8 mouse cellular contexts compared by ENCODE assay signal in the genomic region with DNA sequence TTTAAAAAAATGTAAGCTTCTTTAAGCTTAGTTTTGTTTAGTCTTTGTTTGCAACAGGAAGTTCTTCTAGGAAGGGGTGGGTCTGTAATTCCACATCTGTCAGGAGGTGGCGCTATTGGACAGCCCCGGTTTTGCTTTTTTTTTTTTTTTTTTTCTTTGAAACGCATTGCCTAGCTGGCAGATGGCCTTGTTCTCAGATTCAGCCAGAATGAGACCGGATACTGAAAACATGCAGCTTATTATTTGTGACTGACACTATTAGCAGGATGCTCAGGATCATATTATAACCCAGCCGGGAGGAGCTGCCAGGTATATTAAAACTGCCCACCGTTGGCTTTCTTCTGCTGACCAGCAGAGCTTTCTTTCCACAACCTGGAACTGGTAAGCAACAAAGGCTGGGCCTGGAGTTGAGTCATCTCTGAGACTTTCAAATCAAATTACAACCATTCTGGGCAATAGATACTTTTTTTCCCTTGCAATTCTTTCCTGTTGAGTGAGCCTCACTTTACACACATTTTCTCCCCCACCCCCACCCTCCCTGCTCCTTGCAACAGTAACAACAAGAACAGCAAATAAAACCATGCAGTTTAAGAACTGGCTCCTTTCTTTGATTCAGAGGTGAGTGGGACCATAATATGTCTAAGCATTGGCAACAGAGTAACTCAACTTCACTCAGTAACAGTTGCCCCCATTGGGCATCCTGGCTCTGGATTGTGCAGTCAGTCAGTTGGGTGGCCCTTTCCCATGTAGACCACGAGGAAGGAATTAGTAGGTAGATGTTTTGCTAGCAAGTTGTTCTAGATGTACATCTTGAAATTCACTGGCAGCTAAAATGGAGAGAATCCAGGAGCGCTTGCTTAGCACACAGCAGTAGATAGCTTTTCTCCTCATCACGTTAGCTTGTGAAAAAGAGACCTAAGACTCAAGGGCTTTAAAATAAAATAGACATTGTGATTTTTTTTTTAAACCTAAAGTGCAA.
A peak's percentile ranks its signal among the peaks of the same experiment; 100 is the strongest.
DNase-seq lines count a peak whose midpoint lies in the region; ATAC-seq and TF ChIP-seq lines count a peak whose summit lies in the region.

No protein-coding gene starts in this region.

- H3K27me3 ChIP-seq in embryonic facial prominence, embryonic 13.5 days, result no peaks in the 10 kb centered on the region
- no peaks in the 10 kb centered on the region for H3K27me3 ChIP-seq in limb, embryonic 12.5 days
- no peaks in the 10 kb centered on the region for H3K27me3 ChIP-seq in stomach, postnatal 0 days (ENCODE audit: control insufficient read depth, insufficient read depth, low read length)

- no peak for ATAC-seq in embryonic facial prominence, embryonic 13.5 days (ENCODE audit: insufficient number of reproducible peaks, insufficient read depth, low FRiP score, low TSS enrichment, low read depth)
- ATAC-seq in limb, embryonic 12.5 days (ENCODE audit: insufficient number of reproducible peaks, insufficient read depth, low FRiP score, low TSS enrichment, low read depth), result no peak
- ATAC-seq in stomach, postnatal 0 days (ENCODE audit: low FRiP score, low TSS enrichment), result peak; percentile 56; the same call in 1 of the 2 replicates

- H3K9ac ChIP-seq in embryonic facial prominence, embryonic 13.5 days, result no peak overlapping the region
- no peak overlapping the region for H3K9ac ChIP-seq in limb, embryonic 12.5 days (replicated peaks)
- no peak overlapping the region for H3K9ac ChIP-seq in stomach, postnatal 0 days (ENCODE audit: low read length)

- H3K4me2 ChIP-seq in embryonic facial prominence, embryonic 13.5 days, result peak overlapping the region; percentile 22
- no peak overlapping the region for H3K4me2 ChIP-seq in limb, embryonic 12.5 days
- H3K4me2 ChIP-seq in stomach, postnatal 0 days (replicated peaks; ENCODE audit: low read depth), result no peak overlapping the region

- peaks cover 27% of the 10 kb centered on the region for H3K4me1 ChIP-seq in embryonic facial prominence, embryonic 13.5 days
- peaks cover 26% of the 10 kb centered on the region for H3K4me1 ChIP-seq in limb, embryonic 12.5 days (replicated peaks)
- H3K4me1 ChIP-seq in stomach, postnatal 0 days (replicated peaks; ENCODE audit: control insufficient read depth, insufficient read depth), result no peaks in the 10 kb centered on the region

- peak; percentile 65 for TF ChIP-seq EP300 in stomach, postnatal 0 days (optimal IDR thresholded peaks at IDR 0.05)

- H3K4me3 ChIP-seq in embryonic facial prominence, embryonic 13.5 days, result 0 out of 2 replicates have a peak overlapping the region, but pooled peaks have one; percentile 6
- no peak overlapping the region for H3K4me3 ChIP-seq in limb, embryonic 12.5 days (replicated peaks)
- no peak overlapping the region for H3K4me3 ChIP-seq in stomach, postnatal 0 days (ENCODE audit: low read depth, low read length)

- no peaks in the 10 kb centered on the region for H3K36me3 ChIP-seq in embryonic facial prominence, embryonic 13.5 days
- H3K36me3 ChIP-seq in limb, embryonic 12.5 days, result no peaks in the 10 kb centered on the region
- no peaks in the 10 kb centered on the region for H3K36me3 ChIP-seq in stomach, postnatal 0 days (ENCODE audit: control insufficient read depth, insufficient read depth, low read length)

- peak; percentile 78 to 83 for DNase-seq in B cell, adult 2 months
- peak; percentile 71 to 81 for DNase-seq in adrenal gland, postnatal 36 days
- DNase-seq in heart, adult 9 months (ENCODE audit: low spot score in 2 of 2), result peak; percentile 57 to 83
- DNase-seq in kidney, adult 8-10 months, result peak; percentile 59 to 80
- peak; percentile 69 to 79 for DNase-seq in natural killer cell, adult 2 months (ENCODE audit: low spot score in 2 of 2)
- DNase-seq in stomach, postnatal 0 days (ENCODE audit: low spot score), result peak; percentile 77

- peak; percentile 89 for TF ChIP-seq CTCF in stomach, postnatal 0 days (IDR thresholded peaks at IDR 0.05; ENCODE audit: low read depth)

- peak overlapping the region; percentile 92 for H3K27ac ChIP-seq in embryonic facial prominence, embryonic 13.5 days
- H3K27ac ChIP-seq in limb, embryonic 12.5 days, result peak overlapping the region; percentile 19
- H3K27ac ChIP-seq in stomach, postnatal 0 days (replicated peaks), result peak overlapping the region; percentile 53

- no peaks in the 10 kb centered on the region for H3K9me3 ChIP-seq in embryonic facial prominence, embryonic 13.5 days
- no peaks in the 10 kb centered on the region for H3K9me3 ChIP-seq in limb, embryonic 12.5 days
- no peaks in the 10 kb centered on the region for H3K9me3 ChIP-seq in stomach, postnatal 0 days (ENCODE audit: control insufficient read depth, low read length)

- WGBS in embryonic facial prominence, embryonic 13.5 days, result 25% methylated on average over 9 of the region's 9 CpGs
- WGBS in limb, embryonic 12.5 days, result 25% methylated on average over 9 of the region's 9 CpGs
- WGBS in stomach, postnatal 0 days, result 25% methylated on average over 9 of the region's 9 CpGs

Comparison
In these comparisons a context has a peak if more than half of its experiments do, and no peak if none do; other contexts are left out.
1. H3K27ac ChIP-seq: peak in every context shown above with its lines; median percentile 92 in embryonic facial prominence, embryonic 13.5 days; 53 in stomach, postnatal 0 days; 19 in limb, embryonic 12.5 days.